18 mouse cellular contexts compared by ENCODE assay signal in the genomic region with DNA sequence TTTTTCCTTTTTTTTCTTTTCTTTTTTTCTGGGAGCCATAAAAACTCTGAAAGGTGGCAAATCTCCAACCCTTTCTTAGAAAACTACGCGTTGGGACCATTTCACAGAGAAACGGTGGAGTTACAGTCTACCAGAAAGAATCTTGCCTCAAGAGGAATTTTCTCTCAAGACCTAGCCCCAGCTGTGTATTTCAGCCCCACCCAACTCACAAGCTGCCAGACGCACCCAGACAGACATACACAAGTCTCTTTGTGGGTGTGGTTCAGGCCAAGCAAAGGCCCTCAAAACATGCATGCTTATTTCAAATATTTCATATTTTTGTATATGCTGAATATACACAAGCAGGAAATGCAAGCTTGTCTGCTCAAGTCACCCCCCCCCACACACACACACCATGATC. TPM values are rescaled to one million over a fixed set of nuclear protein-coding genes. Genes with fewer than 3 reads are reported as not detected.
A peak's percentile ranks its signal among the peaks of the same experiment; 100 is the strongest.
DNase-seq lines count a peak whose midpoint lies in the region; ATAC-seq and TF ChIP-seq lines count a peak whose summit lies in the region.
"Had no signal": no experiment of that assay in that cellular context is flagged by ENCODE, and none has a peak within 500 bp of the region (broad histone marks: within the 10 kb centered on the region; RNA-seq: fewer than 3 reads in every experiment).

No protein-coding gene starts in this region.

- DNase-seq in heart, postnatal 0 days (ENCODE audit: low spot score), result no peak
- DNase-seq in heart, postnatal 14 days, result no peak
- DNase-seq in 3T3-L1 (ENCODE audit: low read depth, low spot score), result peak; percentile 51
- peak; percentile 75 for DNase-seq in embryonic facial prominence, embryonic 14.5 days (ENCODE audit: low spot score)
- no peak for DNase-seq in cerebellum, postnatal 10 days
- DNase-seq in cerebellum, postnatal 25 days, result no peak
- DNase-seq: cerebellum, adult 11 months; kidney, adult 18-20 months; kidney, postnatal 36 days; layer of hippocampus, postnatal 36 days; spleen, adult 18-20 months had no signal

- TF ChIP-seq EP300 in heart, postnatal 0 days (IDR thresholded peaks at IDR 0.05; ENCODE audit: low read depth), result no peak

- H3K9ac ChIP-seq in heart, postnatal 0 days (replicated peaks; ENCODE audit: low read depth, low read length), result no peak overlapping the region
- no peak overlapping the region for H3K9ac ChIP-seq in embryonic facial prominence, embryonic 14.5 days (ENCODE audit: low read depth, low read length)
- H3K9ac ChIP-seq: hindbrain, embryonic 15.5 days had no signal

- peaks cover 7% of the 10 kb centered on the region; the same call in 1 of the 2 replicates for H3K4me1 ChIP-seq in heart, postnatal 0 days (ENCODE audit: control insufficient read depth, insufficient read depth)
- H3K4me1 ChIP-seq in embryonic facial prominence, embryonic 14.5 days (ENCODE audit: control insufficient read depth, insufficient read depth, low read length), result peaks cover 46% of the 10 kb centered on the region

- no peaks in the 10 kb centered on the region for H3K27me3 ChIP-seq in heart, postnatal 0 days (ENCODE audit: control insufficient read depth, insufficient read depth, low read length)
- no peaks in the 10 kb centered on the region for H3K27me3 ChIP-seq in embryonic facial prominence, embryonic 14.5 days (replicated peaks; ENCODE audit: control insufficient read depth, insufficient read depth, low read length)
- H3K27me3 ChIP-seq: hindbrain, embryonic 15.5 days had no signal

- H3K4me2 ChIP-seq in heart, postnatal 0 days (ENCODE audit: low read depth, low read length), result no peak overlapping the region
- no peak overlapping the region for H3K4me2 ChIP-seq in embryonic facial prominence, embryonic 14.5 days (ENCODE audit: low read depth, low read length)
- H3K4me2 ChIP-seq: hindbrain, embryonic 15.5 days; liver, embryonic 11.5 days had no signal

- intact Hi-C loops in heart, postnatal 14 days (cut with DNase I), result no loop called here

- H3K4me3 ChIP-seq in heart, postnatal 0 days (ENCODE audit: low read depth, low read length), result no peak overlapping the region
- H3K4me3 ChIP-seq in embryonic facial prominence, embryonic 14.5 days (ENCODE audit: low read depth, low read length), result no peak overlapping the region
- H3K4me3 ChIP-seq: hindbrain, embryonic 15.5 days had no signal

- H3K27ac ChIP-seq in heart, postnatal 0 days (ENCODE audit: low read depth), result 0 out of 2 replicates have a peak overlapping the region, but pooled peaks have one; percentile 38
- H3K27ac ChIP-seq in embryonic facial prominence, embryonic 14.5 days (replicated peaks; ENCODE audit: low read depth, low read length), result 0 out of 2 replicates have a peak overlapping the region, but pooled peaks have one; percentile 35
- H3K27ac ChIP-seq: macrophage had no signal

- TF ChIP-seq CTCF in heart, postnatal 0 days (IDR thresholded peaks at IDR 0.05; ENCODE audit: low read depth), result no peak

- no peaks in the 10 kb centered on the region for H3K36me3 ChIP-seq in heart, postnatal 0 days (replicated peaks; ENCODE audit: control insufficient read depth, insufficient read depth, low read length)
- H3K36me3 ChIP-seq in embryonic facial prominence, embryonic 14.5 days (ENCODE audit: control insufficient read depth, insufficient read depth, low read length), result no peaks in the 10 kb centered on the region
- H3K36me3 ChIP-seq: hindbrain, embryonic 15.5 days had no signal

- no peaks in the 10 kb centered on the region; the same call in 1 of the 2 replicates for H3K9me3 ChIP-seq in heart, postnatal 0 days (replicated peaks; ENCODE audit: control insufficient read depth, low read length)
- H3K9me3 ChIP-seq in embryonic facial prominence, embryonic 14.5 days (ENCODE audit: control insufficient read depth, low read length), result no peaks in the 10 kb centered on the region
- H3K9me3 ChIP-seq: hindbrain, embryonic 15.5 days had no signal

- no peak for ATAC-seq in heart, postnatal 0 days (ENCODE audit: insufficient read depth, low read depth)
- ATAC-seq in embryonic facial prominence, embryonic 14.5 days (ENCODE audit: low read depth), result 0 out of 2 replicates have a peak, but pooled peaks have one; percentile 20
- ATAC-seq in megakaryocyte progenitor cell, adult 5-6 weeks (replicated peaks; ENCODE audit: poor library complexity), result peak; percentile 49
- ATAC-seq: CD4-positive, CD25-positive, alpha-beta regulatory T cell, adult 4 months had no signal

- 60% methylated on average over 4 of the region's 4 CpGs for WGBS in heart, postnatal 0 days
- WGBS in embryonic facial prominence, embryonic 14.5 days, result 41% methylated on average over 4 of the region's 4 CpGs

RNA-seq across cellular contexts. Expression of a gene that starts 29.6 kb away (rescaled TPM):
- 3.4 and 7.7 TPM in 2 replicates for total RNA-seq in heart, postnatal 0 days (2014; rRNA removed; ENCODE audit: low replicate concordance)
- polyA plus RNA-seq in heart, postnatal 0 days (2015; fragmentation: Nextera tagmentation; extraction: Ambion mirVana), result 1.7 and 2.0 TPM in 2 replicates
- 10 to 100 TPM; 14.1 to 16.1 TPM for total RNA-seq in heart, postnatal 14 days (2021)
- polyA plus RNA-seq in embryonic facial prominence, embryonic 14.5 days (2014; fragmentation: Nextera tagmentation; extraction: Ambion mirVana), result 3.1 and 3.3 TPM in 2 replicates
- total RNA-seq in megakaryocyte progenitor cell, adult 5-6 weeks (2015), result 0.07 TPM in 1 of 2 replicates, not detected in the other
- total RNA-seq in megakaryocyte progenitor cell, adult 5-6 weeks (2017), result not detected in 2 replicates
- total RNA-seq: common myeloid progenitor, adult 5-6 weeks; neutrophil, adult 5-6 weeks had no signal
- polyA plus RNA-seq: macrophage had no signal

RNA-seq across cellular contexts. Expression of a gene that starts 57.5 kb away (rescaled TPM):
- 0.62 TPM in 1 of 2 replicates, not detected in the other for total RNA-seq in heart, postnatal 0 days (2014; rRNA removed; ENCODE audit: low replicate concordance)
- polyA plus RNA-seq in heart, postnatal 0 days (2015; fragmentation: Nextera tagmentation; extraction: Ambion mirVana), result 0.08 and 0.18 TPM in 2 replicates
- not detected for total RNA-seq in heart, postnatal 14 days (2021)
- polyA plus RNA-seq in embryonic facial prominence, embryonic 14.5 days (2014; fragmentation: Nextera tagmentation; extraction: Ambion mirVana), result 0.80 and 1.1 TPM in 2 replicates
- not detected in 2 replicates for total RNA-seq in megakaryocyte progenitor cell, adult 5-6 weeks (2015)
- not detected in 2 replicates for total RNA-seq in megakaryocyte progenitor cell, adult 5-6 weeks (2017)
- total RNA-seq: common myeloid progenitor, adult 5-6 weeks; neutrophil, adult 5-6 weeks had no signal
- polyA plus RNA-seq: CD4-positive, CD25-positive, alpha-beta regulatory T cell, adult 4 months; macrophage had no signal

Comparison
In these comparisons a context has a peak if more than half of its experiments do, and no peak if none do; other contexts are left out.
1. DNase-seq: peak in 3T3-L1 (single experiment) and embryonic facial prominence, embryonic 14.5 days (single experiment); none in heart, postnatal 0 days (single experiment), heart, postnatal 14 days (0 of 2), cerebellum, postnatal 10 days (0 of 2) and cerebellum, postnatal 25 days (0 of 2).